Mouse (Mus musculus): ENCODE measurements at regions not wholly inside any gene's neighbourhood (a gene's known extent, or its start where the extent isn't known, plus 50 kb on each side); places are given as distances from the start of the nearest gene placed in this dataset.

- DNase-seq, result no peak
Measured at GRCm38 (mm10) chr6:143287322-143287721, 120.3 kb downstream of the Etnk1 start.

DNA sequence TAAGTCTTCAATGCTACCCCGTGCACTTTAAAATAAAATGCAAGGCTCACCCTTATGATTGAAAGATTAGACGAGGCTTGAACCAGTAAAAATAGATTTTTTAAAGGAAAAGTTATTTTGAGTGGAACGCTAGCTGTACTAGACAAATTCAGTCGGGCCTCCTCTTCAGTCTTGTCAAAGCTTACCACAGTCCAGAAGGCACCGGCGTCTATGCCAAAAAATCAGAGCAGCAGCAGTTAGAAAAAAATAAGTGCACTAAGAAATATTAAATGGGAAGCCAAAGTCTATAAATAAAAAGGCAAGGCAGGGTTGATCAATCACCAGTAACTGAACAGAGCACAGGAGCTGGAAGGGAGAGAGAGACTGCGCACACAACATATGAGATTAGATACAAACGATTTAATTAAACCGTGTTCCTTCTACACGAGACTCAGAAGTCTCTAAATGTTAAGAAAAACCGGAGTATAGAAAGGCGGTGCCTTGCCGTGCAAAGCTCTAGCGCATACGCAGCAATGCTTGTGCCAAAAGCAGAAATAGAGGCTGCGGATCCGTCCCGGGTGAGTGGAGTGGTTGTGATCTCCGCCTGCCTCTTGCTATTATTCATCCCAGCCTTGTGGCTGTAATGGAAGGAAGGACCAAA is 121.6 kb downstream of the Etnk1 start:
- peak; percentile 26 to 49 for DNase-seq

DNA sequence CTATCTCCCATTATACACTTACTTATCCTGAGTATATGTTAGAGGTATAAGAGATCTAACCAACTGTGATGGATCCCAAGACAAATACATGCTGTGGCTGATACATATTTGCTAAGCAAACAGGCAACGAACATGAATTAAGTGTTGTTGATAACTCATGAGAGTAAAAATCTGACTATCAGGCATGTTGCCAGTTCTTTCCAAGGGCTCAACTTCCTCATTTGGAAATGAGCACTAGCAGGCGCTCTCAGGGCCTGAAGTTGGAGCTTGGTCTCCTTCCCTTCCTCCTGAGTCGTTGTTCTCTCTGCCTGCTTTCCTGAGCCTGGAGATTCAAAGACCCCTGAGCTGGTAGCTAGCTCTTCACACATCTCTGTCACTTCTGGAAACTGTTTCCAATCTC is 126.6 kb downstream of the Etnk1 start:
- no peak for DNase-seq

GRCm38 (mm10) chr6:143298391-143298790 is 131.4 kb downstream of the Etnk1 start:
- DNase-seq, result no peak

GRCm38 (mm10) chr6:143301414-143301813 is 134.4 kb downstream of the Etnk1 start:
- DNase-seq, result no peak

DNA sequence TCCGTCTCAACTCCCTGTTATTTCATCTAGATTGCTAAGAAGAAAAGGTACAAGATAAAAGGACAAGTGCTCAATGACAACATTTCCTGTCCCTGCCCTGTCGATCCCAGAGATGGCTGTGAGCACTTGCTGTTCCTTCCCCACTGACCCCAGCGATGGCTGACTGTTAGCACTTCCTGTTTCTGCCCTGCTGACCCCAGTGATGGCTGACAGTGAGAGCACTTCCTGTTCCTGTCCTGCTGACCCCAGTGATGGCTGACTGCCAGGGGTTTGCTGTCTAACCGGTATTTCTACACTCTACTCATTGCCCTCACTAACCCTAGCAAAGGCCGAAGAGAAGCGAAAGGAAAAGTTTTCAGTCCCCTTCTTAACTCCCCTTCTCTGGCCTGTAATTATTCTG is 140.3 kb downstream of the Etnk1 start:
- DNase-seq, result no peak

DNA sequence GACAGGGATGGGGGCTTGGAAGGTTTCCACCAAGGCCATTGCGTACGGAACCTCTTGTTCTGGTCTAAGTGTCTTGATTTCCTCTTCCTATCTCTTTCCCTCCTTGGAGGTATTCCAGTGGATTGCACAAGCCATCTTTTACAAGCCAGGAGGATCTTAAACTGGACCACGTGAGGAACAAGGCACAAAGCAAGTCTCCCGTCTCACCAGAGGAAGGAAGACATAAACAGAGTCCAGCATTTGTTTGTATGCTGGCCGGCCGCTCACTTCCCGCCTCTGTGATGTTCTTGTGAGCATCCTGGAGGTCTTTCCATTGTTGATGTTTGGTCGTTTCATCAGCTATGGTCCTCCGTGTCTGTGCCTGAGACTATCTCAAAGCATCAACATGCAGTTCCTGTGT is 148.8 kb downstream of the Etnk1 start:
- no peak for DNase-seq

DNA sequence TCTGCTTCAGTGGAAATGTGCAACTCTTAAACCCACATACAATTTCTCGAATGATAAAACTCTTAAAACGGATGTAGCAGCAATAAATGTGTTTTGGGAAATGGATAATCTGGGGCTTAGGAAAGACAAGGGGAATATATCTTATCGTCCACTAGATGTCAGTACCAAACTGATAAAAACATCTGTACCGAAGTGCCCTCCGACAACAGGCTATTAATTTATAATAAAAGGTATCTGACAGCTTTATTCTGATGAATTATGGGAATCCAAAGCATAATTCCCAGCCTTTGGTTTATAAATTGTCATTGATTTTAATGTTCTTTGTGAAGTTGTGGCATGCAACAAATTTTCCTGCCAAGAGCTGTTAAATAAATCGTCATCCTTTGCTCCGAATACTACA is 153.4 kb downstream of the Etnk1 start:
- no peak for DNase-seq

GRCm38 (mm10) chr6:143324636-143325035 is 157.6 kb downstream of the Etnk1 start:
- no peak for DNase-seq

DNA sequence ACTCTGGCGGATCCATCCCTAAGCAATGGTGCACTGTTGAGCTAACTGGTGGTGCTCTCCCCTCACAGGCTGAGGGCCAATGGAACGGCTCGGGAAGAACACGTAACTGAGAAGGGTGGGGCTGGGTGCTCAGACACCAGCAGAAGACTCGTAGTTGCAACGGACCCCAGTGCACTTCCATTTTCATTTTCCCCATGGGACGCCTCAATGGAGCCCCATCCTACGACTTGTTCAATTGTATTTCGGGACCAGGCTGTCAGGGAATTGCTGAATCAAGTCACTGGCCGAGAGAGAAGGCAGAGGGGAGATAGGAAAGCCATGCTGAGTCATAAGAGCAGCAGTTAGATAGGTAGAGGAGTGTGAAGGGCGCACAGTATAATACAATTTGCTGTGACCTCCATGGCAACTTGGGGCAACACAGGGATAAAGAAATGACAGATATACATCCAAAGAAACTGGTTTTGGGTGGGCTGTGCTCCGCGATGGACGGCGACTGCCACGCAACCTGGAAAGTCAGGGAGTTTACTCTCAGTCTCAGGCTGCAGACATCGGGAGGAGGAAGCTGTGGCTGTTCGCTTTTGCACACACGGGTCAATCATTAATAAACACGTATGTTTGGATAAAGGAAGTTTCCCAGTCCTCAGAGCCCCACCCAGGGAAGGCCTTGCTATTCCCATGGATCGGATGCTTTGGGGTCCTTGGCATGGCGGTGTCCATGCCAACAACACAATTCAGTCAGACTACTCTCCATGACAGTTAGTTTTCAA is 160.1 kb downstream of the Etnk1 start:
- no peak for DNase-seq

DNA sequence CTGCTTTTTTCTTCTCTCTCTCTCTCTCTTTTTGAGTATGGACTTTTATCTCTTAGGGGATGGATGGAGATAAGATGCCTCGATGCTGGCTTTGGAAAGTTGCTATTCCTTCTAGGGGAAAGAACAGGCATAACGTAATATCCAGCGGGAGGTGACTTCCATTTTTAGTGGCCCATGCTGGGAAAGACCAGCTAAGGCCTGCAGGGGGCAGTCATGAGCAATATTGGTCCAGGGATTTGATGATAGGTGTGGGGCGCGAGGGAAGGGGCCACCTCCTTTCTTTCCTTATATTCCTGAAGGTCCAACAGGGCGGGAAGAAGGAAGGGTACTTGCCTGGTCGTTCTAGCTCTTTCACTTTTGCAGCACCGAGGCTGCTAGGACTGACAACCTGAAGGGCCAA is 160.8 kb downstream of the Etnk1 start:
- no peak for DNase-seq

GRCm38 (mm10) chr6:143328202-143328601 is 161.2 kb downstream of the Etnk1 start:
- DNase-seq, result no peak

GRCm38 (mm10) chr6:143329096-143329495 is 162.1 kb downstream of the Etnk1 start:
- DNase-seq, result no peak

DNA sequence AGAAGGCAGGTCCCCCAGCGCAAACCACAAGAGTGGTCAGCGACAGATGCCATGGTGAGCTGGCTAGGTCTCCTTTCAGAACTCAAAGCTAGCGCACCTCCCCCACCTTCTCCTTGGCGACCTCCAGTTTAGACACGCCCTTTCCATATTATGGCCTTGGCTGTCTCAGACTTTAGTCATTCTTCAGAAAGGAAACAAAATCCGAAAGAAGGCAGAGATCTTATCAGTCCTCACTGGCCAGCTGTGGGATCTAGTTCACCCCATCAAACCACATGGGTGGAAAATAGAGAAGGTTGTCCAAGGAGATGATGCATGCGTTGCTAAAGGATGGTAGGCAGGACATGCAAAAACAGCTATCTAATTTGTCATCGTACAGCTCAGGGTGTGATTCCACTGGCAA is 166.5 kb downstream of the Etnk1 start:
- no peak for DNase-seq

GRCm38 (mm10) chr6:143336574-143336973 is 169.6 kb downstream of the Etnk1 start:
- no peak for DNase-seq

DNA sequence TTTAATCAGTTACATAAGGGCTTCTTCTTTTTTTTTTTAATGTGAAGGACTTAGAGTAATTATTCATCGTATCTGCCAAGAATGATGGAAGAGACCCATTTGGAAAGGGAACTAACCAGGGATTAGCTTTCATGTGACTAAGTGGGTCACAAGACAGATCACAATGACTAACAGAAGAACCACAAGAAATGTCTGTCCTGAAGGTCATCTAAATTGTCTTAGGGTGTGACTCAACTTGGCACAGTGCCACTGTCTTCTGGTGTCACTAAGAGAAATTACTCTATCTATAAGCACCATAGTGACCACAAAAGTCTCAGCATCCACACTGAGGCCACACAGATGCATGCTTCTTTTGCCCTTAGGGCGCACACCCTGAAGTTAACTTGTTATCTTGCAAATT is 182.0 kb downstream of the Etnk1 start:
- no peak for DNase-seq

DNA sequence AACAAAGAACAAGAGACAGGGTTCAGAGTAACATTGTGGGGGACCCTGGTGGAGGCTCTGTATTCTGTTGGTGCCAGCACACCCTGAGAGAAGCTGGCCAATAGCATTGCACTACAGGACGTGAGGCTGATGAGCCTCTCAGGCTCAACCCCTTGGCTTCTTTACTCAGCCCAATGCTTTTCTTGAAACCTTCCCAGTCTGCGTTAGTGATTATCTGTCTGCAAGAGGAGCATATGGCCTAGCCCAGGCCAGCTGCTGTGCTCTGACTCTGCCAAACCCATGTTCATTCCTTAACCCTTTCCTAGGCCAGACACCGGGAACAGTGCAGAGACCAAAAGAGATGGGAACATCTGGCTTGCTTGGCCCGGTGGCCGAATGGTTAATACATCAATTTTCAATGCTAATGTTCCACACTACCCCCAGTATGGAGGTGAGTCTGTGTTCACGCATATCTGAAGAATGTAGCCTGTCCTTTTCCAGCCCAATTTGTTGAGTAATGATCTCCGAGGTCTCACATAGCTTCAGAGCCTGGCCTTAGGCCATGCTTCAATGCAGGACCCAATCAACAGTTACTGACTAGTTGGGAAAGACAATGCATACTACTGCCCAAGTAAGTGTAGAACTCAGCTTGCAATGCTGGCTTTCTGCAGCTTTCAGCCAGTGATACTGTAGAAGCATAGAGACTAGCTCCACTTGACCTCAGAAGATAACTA is 192.5 kb downstream of the Etnk1 start:
- peak in 1 of 2 experiments; percentile 24 for DNase-seq

DNA sequence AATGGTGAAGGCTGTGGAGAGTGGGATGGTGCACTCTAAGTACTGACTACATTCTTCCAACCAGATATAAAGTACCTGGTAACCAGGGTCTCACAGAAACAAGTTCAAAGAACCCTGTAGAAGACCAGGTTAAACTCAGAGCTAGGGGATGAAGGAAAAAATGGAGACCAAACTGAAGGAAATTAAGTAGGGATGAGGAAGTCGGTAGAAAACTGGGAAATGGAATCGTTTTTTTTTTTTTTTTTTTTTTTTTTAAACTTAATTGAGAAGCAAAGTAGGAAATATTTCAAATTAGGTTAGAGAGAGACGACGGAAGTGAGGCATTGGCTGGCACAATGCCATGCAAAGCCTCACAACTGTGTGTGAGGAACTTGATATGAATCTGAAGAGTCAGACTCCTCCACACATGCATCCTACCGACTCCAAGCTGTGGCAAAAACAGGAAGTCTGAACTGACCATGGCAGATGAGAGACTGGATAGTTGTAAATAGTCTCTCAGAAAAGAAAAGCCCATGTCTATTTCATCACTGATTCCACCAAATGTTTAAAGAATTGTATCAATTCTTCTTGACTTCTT is 194.2 kb downstream of the Etnk1 start:
- DNase-seq, result no peak

DNA sequence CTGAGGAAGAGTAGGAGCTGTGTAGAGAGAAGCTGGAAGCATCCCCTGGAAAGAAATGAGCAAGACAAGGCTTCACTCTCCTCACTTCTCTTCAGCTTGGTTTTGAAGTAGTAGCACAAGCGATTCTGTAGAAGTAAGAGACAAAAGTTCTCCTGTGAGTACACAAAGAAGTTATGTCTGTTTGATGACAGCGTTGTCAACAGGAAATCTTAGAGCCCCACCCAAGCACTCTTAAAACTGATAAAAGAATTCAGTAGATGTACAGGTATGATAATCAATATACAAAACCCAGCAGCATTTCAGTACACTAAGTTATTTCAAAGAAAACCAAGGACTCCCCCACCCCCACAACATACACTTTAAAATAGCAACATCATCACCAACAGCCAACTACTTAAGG is 194.9 kb downstream of the Etnk1 start:
- no peak for DNase-seq

DNA sequence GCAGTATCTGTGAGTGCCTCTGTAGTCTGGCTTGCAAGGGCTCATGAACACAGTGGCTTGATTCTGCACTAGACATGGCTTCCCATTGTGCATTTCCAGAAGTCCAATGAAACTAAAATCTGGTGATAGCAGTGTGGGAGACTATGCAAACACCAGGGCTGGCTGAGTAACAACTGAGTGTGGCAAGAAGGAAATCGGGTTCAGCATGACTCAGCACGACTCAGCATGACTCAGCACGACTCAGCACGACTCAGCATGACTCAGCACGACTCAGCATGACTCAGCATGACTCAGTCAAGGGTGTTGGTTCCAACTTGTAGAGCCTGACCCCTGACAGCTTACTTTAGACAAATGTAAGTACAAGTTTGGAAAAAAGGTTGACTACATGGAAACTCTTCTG is 198.8 kb downstream of the Etnk1 start:
- no peak for DNase-seq

GRCm38 (mm10) chr6:143367804-143368203 is 200.8 kb downstream of the Etnk1 start:
- no peak for DNase-seq

- DNase-seq, result no peak
Measured at GRCm38 (mm10) chr6:143368646-143369045, 201.6 kb downstream of the Etnk1 start.

DNA sequence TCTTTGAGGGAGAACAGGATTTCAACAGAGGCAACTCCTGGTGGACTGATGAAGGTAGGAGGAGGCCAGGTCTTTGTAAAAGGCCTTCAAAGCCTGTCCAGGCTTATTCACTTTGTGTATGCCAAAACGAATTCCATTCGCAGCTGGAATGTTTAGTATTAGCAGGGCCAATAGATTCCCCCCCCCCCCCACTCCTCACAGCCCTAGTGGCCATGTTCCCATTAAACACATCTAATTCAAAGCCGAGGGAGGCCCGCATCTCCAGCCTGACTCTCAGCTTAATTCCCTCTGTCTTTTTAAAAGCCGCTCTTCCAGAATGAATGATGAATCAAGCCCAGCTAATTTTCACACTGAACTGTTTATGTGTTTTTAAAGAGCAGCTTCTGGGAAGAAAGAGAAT is 205.5 kb downstream of the Etnk1 start:
- DNase-seq, result no peak

All from layer of hippocampus, postnatal 36 days (tissue).